Mouse (Mus musculus): ENCODE data around the gene Megf11. TPM values are rescaled to one million over a fixed set of nuclear protein-coding genes. Genes with fewer than 3 reads are reported as not detected.

Megf11 gene
- total RNA-seq, 1 experiment from 2014 or later: 0.29 TPM

- ATAC-seq (replicated peaks; ENCODE audit: insufficient number of reproducible peaks, low FRiP score, low TSS enrichment, poor library complexity, severe bottlenecking): no peak
These were observed 227.7 kb downstream of the Megf11 start for GRCm38 (mm10) chr9:64612984-64613649.

- ATAC-seq (replicated peaks; ENCODE audit: insufficient number of reproducible peaks, low FRiP score, low TSS enrichment, poor library complexity, severe bottlenecking): no peak
These were observed 232.0 kb downstream of the Megf11 start for GRCm38 (mm10) chr9:64617413-64617812.

GRCm38 (mm10) chr9:64618433-64618832, 233.0 kb downstream of the Megf11 start:
- no peak for ATAC-seq (replicated peaks; ENCODE audit: insufficient number of reproducible peaks, low FRiP score, low TSS enrichment, poor library complexity, severe bottlenecking)

- ATAC-seq (replicated peaks; ENCODE audit: insufficient number of reproducible peaks, low FRiP score, low TSS enrichment, poor library complexity, severe bottlenecking): no peak
These were observed 234.0 kb downstream of the Megf11 start for GRCm38 (mm10) chr9:64619440-64619839.

- ATAC-seq (replicated peaks; ENCODE audit: insufficient number of reproducible peaks, low FRiP score, low TSS enrichment, poor library complexity, severe bottlenecking): no peak
These were observed 235.2 kb downstream of the Megf11 start for GRCm38 (mm10) chr9:64620596-64620995.

GRCm38 (mm10) chr9:64621499-64622296, 236.3 kb downstream of the Megf11 start:
- ATAC-seq (replicated peaks; ENCODE audit: insufficient number of reproducible peaks, low FRiP score, low TSS enrichment, poor library complexity, severe bottlenecking): no peak

- no peak for ATAC-seq (replicated peaks; ENCODE audit: insufficient number of reproducible peaks, low FRiP score, low TSS enrichment, poor library complexity, severe bottlenecking)
These were observed 237.9 kb downstream of the Megf11 start for GRCm38 (mm10) chr9:64623361-64623760.

- ATAC-seq (replicated peaks; ENCODE audit: insufficient number of reproducible peaks, low FRiP score, low TSS enrichment, poor library complexity, severe bottlenecking): no peak
These were observed 239.1 kb downstream of the Megf11 start for GRCm38 (mm10) chr9:64624536-64624935.

- no peak for ATAC-seq (replicated peaks; ENCODE audit: insufficient number of reproducible peaks, low FRiP score, low TSS enrichment, poor library complexity, severe bottlenecking)
These were observed 244.4 kb downstream of the Megf11 start for GRCm38 (mm10) chr9:64629802-64630201.

GRCm38 (mm10) chr9:64633169-64633568, 247.7 kb downstream of the Megf11 start:
- no peak for ATAC-seq (replicated peaks; ENCODE audit: insufficient number of reproducible peaks, low FRiP score, low TSS enrichment, poor library complexity, severe bottlenecking)

- no peak for ATAC-seq (replicated peaks; ENCODE audit: insufficient number of reproducible peaks, low FRiP score, low TSS enrichment, poor library complexity, severe bottlenecking)
These were observed 250.7 kb downstream of the Megf11 start for GRCm38 (mm10) chr9:64636111-64636510.

- ATAC-seq (replicated peaks; ENCODE audit: insufficient number of reproducible peaks, low FRiP score, low TSS enrichment, poor library complexity, severe bottlenecking): no peak
These were observed 251.5 kb downstream of the Megf11 start for GRCm38 (mm10) chr9:64636961-64637360.

GRCm38 (mm10) chr9:64638250-64638649, 252.8 kb downstream of the Megf11 start:
- ATAC-seq (replicated peaks; ENCODE audit: insufficient number of reproducible peaks, low FRiP score, low TSS enrichment, poor library complexity, severe bottlenecking): no peak

- ATAC-seq (replicated peaks; ENCODE audit: insufficient number of reproducible peaks, low FRiP score, low TSS enrichment, poor library complexity, severe bottlenecking): no peak
These were observed 254.2 kb downstream of the Megf11 start for GRCm38 (mm10) chr9:64639664-64640063.

- no peak for ATAC-seq (replicated peaks; ENCODE audit: insufficient number of reproducible peaks, low FRiP score, low TSS enrichment, poor library complexity, severe bottlenecking)
These were observed 258.7 kb downstream of the Megf11 start for GRCm38 (mm10) chr9:64644129-64644528.

- ATAC-seq (replicated peaks; ENCODE audit: insufficient number of reproducible peaks, low FRiP score, low TSS enrichment, poor library complexity, severe bottlenecking): no peak
These were observed 260.0 kb downstream of the Megf11 start for GRCm38 (mm10) chr9:64645462-64645861.

GRCm38 (mm10) chr9:64649393-64649792, 264.0 kb downstream of the Megf11 start:
- ATAC-seq (replicated peaks; ENCODE audit: insufficient number of reproducible peaks, low FRiP score, low TSS enrichment, poor library complexity, severe bottlenecking): no peak

GRCm38 (mm10) chr9:64649892-64650291, 264.5 kb downstream of the Megf11 start:
- ATAC-seq (replicated peaks; ENCODE audit: insufficient number of reproducible peaks, low FRiP score, low TSS enrichment, poor library complexity, severe bottlenecking): no peak

GRCm38 (mm10) chr9:64651181-64651580, 265.8 kb downstream of the Megf11 start:
- no peak for ATAC-seq (replicated peaks; ENCODE audit: insufficient number of reproducible peaks, low FRiP score, low TSS enrichment, poor library complexity, severe bottlenecking)

- no peak for ATAC-seq (replicated peaks; ENCODE audit: insufficient number of reproducible peaks, low FRiP score, low TSS enrichment, poor library complexity, severe bottlenecking)
These were observed 266.3 kb downstream of the Megf11 start for GRCm38 (mm10) chr9:64651689-64652088.

Measured in monocyte, adult 5-6 weeks (primary cell).